Mouse (Mus musculus): ENCODE results near the gene Tnip1.

Tnip1 gene

GRCm38 (mm10) chr11:54884197-54884828 is 78.4 kb downstream of the Tnip1 start:
- in situ Hi-C loops (cut with MboI, MseI), result loop anchor here (5.0 kb wide), 1 partner anchor 98 kb away; no protein-coding TSS in a partner anchor

DNA sequence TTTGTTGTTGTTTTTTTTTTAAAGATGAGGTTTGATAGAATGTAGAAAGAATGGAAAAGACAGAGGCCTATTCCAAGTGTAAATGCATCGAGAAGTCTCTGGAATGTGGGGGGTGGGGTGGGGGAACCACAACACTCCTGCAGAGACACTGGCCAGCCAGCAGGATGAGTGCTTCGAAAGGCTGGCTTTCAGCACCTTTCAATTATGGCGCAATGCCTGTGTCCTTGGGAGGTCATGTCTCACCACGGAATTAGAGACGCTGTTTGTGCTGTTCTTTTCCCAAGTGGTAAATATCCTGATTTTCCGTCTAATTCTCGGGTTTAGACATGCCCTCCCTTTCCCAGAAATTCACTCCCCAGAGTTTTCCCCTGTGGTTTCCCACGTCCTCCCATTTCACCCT is 80.0 kb downstream of the Tnip1 start:
- in situ Hi-C loops (cut with MboI, MseI), result loop anchor here (5.0 kb wide), 1 partner anchor 100 kb away; no protein-coding TSS in a partner anchor

- in situ Hi-C loops (cut with MboI, MseI), result loop anchor here (5.0 kb wide), 1 partner anchor 101 kb away; no protein-coding TSS in a partner anchor
Observed at GRCm38 (mm10) chr11:54881051-54881474, 81.7 kb downstream of the Tnip1 start.

GRCm38 (mm10) chr11:54879922-54880321 is 82.8 kb downstream of the Tnip1 start:
- in situ Hi-C loops (cut with MboI, MseI), result loop anchor here (5.0 kb wide), 1 partner anchor 102 kb away; no protein-coding TSS in a partner anchor

DNA sequence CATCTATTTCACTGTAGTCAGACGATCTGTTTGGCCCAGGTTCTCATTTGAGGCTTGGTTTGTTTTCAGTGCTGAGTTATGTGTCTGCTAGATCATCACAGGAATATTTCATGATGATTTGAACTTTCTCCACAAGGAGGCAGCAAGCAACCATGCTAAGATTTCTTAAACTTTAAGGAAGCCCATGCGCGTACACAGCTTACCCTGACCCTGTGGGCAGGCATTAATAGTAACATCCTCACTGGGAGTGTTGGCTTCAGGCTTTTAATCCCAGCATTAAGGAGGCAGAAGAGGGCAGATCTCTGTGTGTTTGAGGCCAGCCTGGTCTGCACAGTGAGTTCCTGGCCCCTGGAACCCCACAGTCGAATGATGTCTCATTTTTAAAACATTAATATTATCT is 83.3 kb downstream of the Tnip1 start:
- in situ Hi-C loops (cut with MboI, MseI), result no loop called here

- in situ Hi-C loops (cut with MboI, MseI), result no loop called here
Observed at GRCm38 (mm10) chr11:54878893-54879292, 83.8 kb downstream of the Tnip1 start.

- in situ Hi-C loops (cut with MboI, MseI), result no loop called here
Observed at GRCm38 (mm10) chr11:54876031-54876430, 86.7 kb downstream of the Tnip1 start.

GRCm38 (mm10) chr11:54871831-54872537 is 90.7 kb downstream of the Tnip1 start:
- in situ Hi-C loops (cut with MboI, MseI), result no loop called here

DNA sequence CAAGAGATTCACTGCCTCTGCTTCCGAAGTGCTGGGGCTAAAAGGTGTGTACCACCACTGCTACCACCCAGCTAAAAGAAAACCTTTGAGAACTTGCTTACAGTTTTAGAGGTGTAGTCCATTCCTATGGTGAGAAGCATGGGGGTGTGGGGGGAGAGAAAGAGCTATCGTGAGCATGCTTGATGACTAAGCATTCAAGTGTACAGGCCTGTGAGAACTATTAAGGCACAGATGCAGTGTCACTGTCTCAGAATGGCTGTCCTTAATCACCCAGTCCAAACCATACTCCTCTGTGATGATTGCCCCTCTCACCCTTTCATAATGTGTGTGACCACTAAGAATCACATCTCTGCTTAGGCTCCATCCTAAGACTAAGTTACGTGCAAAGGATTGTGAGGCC is 93.4 kb downstream of the Tnip1 start:
- in situ Hi-C loops (cut with MboI, MseI), result loop anchor here (5.0 kb wide), 1 partner anchor 82 kb away; the partner anchor contains the start of gene Cdc42se2

- in situ Hi-C loops (cut with MboI, MseI), result loop anchor here (5.0 kb wide), 1 partner anchor 81 kb away; the partner anchor contains the start of gene Cdc42se2
Observed at GRCm38 (mm10) chr11:54868445-54868844, 94.3 kb downstream of the Tnip1 start.

- in situ Hi-C loops (cut with MboI, MseI), result loop anchor here (5.0 kb wide), 1 partner anchor 81 kb away; the partner anchor contains the start of gene Cdc42se2
Observed at GRCm38 (mm10) chr11:54867903-54868434, 94.7 kb downstream of the Tnip1 start.

DNA sequence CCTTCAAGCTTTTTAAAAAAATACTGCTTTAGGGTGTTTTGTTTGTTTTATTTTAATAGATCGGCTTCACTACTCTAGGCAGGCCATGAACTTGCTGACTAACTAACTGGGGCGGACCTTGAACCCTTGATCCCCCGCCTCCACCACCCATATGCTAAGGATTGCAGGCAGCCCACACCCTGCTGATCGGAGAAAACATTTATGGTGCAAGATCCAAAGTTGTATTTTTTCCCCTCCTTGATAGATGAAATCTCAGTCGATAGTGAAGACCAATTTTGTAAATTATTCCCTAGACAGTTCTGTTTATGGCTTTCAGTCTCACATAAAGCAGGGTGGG is 95.7 kb downstream of the Tnip1 start:
- in situ Hi-C loops (cut with MboI, MseI), result loop anchor here (5.0 kb wide), 1 partner anchor 80 kb away; the partner anchor contains the start of gene Cdc42se2

- in situ Hi-C loops (cut with MboI, MseI), result loop anchor here (5.0 kb wide), 1 partner anchor 79 kb away; the partner anchor contains the start of gene Cdc42se2
Observed at GRCm38 (mm10) chr11:54866119-54867048, 96.3 kb downstream of the Tnip1 start, which contains the start of gene Hint1. Gene Hint1 (plus strand): TSS chr11:54866383.

- in situ Hi-C loops (cut with MboI, MseI), result loop anchor here (5.0 kb wide), 1 partner anchor 78 kb away; the partner anchor contains the start of gene Cdc42se2
Observed at GRCm38 (mm10) chr11:54865330-54866085, 97.2 kb downstream of the Tnip1 start.

DNA sequence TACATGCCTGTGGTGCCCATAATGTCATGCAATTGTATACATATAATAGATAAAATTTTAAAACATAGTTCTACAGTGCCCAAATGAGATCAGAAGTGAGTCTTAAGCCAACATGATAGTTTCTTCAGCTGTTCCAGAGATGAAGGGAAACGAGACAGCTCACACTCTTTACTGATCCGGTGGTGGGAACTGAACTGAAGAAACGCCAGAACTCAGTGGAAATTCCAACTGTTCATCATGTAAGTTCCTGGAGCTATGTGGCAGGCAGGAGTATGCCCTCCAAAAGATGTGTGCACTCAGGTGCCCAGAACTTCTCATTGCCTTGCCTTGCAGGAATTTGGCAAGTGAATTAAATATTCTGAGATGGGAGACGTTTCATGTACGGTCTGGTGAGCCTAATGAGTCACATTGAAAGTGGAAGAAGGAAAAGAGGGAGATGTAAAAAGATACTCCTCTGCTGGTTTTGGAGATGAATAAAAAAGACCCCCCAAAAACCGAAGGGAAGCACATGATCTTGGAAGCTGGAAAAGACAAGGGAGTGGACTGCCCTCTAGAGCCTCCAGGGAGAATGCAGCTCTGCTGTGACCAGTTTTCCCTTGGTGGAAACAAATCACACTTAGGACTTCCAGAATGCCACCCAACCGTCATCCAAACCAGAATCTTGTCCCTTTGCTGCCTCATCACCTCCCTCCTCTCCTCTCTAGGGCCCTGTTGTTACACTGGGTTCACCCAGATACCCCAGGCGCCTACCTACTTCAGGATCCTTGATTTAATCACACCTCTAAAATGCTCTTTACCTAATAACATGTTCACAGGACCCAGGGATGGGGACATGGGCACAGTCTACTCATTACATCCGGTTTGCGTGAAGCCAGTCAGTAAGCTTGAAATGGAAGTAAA is 99.8 kb downstream of the Tnip1 start:
- in situ Hi-C loops (cut with MboI, MseI), result loop anchor here (5.0 kb wide), 1 partner anchor 156 kb away; no protein-coding TSS in a partner anchor

DNA sequence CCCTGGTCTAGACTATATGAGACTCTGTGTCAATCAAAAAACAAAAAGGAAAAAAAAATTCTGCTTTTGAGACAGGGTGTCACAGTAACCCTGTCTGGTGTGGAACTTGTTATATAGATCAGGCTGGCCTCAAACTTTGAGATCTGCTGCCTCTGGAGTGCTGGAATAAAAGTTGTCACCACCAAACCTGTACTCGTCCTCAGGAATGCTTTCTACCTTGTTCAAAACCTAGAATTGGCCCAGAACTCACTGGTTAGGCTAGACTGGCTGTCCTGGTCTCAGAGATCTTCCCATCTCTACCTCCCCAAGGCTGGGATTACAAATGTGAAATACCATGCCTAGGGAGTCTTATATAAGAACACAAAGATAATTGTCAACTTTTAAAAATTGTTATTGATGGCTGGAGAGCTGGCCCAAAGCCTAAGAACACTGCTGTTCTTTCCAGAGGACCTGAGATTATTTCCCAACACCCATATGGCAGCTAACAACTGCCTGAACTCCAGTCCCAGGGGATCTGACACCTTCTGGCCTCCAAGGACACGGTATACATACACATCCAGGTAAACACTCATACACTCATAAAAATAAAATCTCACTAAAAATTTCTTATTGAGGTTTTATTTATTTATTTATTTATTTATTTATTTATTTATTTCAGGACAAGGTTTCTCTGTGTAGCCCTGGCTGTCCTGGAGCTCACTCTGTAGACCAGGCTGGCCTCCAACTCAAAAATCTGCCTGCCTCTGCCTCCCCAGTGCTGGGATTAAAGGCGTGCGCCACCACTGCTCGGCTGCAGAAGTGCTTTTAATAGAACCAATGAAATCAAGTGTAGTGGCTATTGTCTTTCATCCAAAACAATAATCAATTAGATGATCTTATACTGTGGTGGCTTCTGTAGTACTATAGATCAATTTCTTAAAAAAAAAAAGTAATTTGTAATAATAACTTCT is 101.0 kb downstream of the Tnip1 start:
- in situ Hi-C loops (cut with MboI, MseI), result loop anchor here (5.0 kb wide), 1 partner anchor 154 kb away; no protein-coding TSS in a partner anchor
